ENCODE assay signal across 23 mouse cellular contexts in genomic region chr5:113087465-113087864, GRCm38 (mm10). TPM values are rescaled to one million over a fixed set of nuclear protein-coding genes. Genes with fewer than 3 reads are reported as not detected.
"Had no signal": no experiment of that assay in that cellular context is flagged by ENCODE, and none has a peak within 500 bp of the region (broad histone marks: within the 10 kb centered on the region; RNA-seq: fewer than 3 reads in every experiment).

No protein-coding gene starts in this region.

- H3K4me1 ChIP-seq: neural tube, embryonic 12.5 days had no signal

- H3K27ac ChIP-seq: lung, embryonic 15.5 days; macrophage; midbrain, embryonic 12.5 days; neural tube, embryonic 12.5 days; stomach, embryonic 15.5 days; stomach, postnatal 0 days had no signal

- H3K36me3 ChIP-seq: midbrain, embryonic 12.5 days; neural tube, embryonic 12.5 days had no signal

- H3K4me3 ChIP-seq: lung, embryonic 15.5 days; megakaryocyte, embryonic 14.5 days; midbrain, embryonic 12.5 days; neural tube, embryonic 12.5 days; stomach, embryonic 15.5 days had no signal

- ATAC-seq: liver, postnatal 0 days; lung, postnatal 0 days; midbrain, embryonic 16.5 days had no signal

- H3K9me3 ChIP-seq: lung, embryonic 15.5 days; midbrain, embryonic 12.5 days; neural tube, embryonic 12.5 days; stomach, embryonic 15.5 days had no signal

- DNase-seq: liver, postnatal 0 days; lung, adult 2 months; lung, postnatal 14 days; lung, postnatal 36 days; midbrain, embryonic 14.5 days; right cerebral cortex, postnatal 14 days; thymus, adult 18-20 months; thymus, postnatal 14 days; thymus, postnatal 36 days had no signal

- H3K9ac ChIP-seq: liver, postnatal 0 days; lung, embryonic 15.5 days; midbrain, embryonic 12.5 days; neural tube, embryonic 12.5 days; stomach, embryonic 15.5 days had no signal

- H3K4me2 ChIP-seq: lung, embryonic 15.5 days; midbrain, embryonic 12.5 days; neural tube, embryonic 12.5 days; stomach, embryonic 15.5 days had no signal

- H3K27me3 ChIP-seq: lung, embryonic 15.5 days; midbrain, embryonic 12.5 days; neural tube, embryonic 12.5 days; stomach, embryonic 15.5 days had no signal

RNA-seq across cellular contexts. Expression of gene Crybb3, which starts 6.1 kb away (rescaled TPM):
- total RNA-seq: megakaryocyte progenitor cell, adult 5-6 weeks; monocyte, adult 5-6 weeks; neutrophil, adult 5-6 weeks had no signal
- polyA plus RNA-seq: macrophage had no signal

RNA-seq across cellular contexts. Expression of gene Crybb2, which starts 17.5 kb away (rescaled TPM):
- total RNA-seq: megakaryocyte progenitor cell, adult 5-6 weeks; monocyte, adult 5-6 weeks; neutrophil, adult 5-6 weeks had no signal
- polyA plus RNA-seq: liver, postnatal 0 days; lung, adult 2 months; lung, embryonic 15.5 days; lung, postnatal 0 days; macrophage; midbrain, embryonic 12.5 days; midbrain, embryonic 14.5 days; midbrain, embryonic 16.5 days; neural tube, embryonic 12.5 days; neural tube, embryonic 14.5 days; spleen, adult 2 months; stomach, embryonic 15.5 days; stomach, postnatal 0 days had no signal
